Mouse (Mus musculus) ES-CJ7 (cell line): ENCODE measurements around the gene Cmtm3.
"Not testable (repeated sequence)": the region's sequence is repeated elsewhere in the genome, so short reads cannot be mapped to it uniquely, and the experiment has no call there.

ENCODE experiments used
- DNase-seq: peaks from one replicate; pipeline ENCODE4 v3.0.0; 2011; ENCODE audit warnings: low read depth, low spot score

Gene Cmtm3

DNA sequence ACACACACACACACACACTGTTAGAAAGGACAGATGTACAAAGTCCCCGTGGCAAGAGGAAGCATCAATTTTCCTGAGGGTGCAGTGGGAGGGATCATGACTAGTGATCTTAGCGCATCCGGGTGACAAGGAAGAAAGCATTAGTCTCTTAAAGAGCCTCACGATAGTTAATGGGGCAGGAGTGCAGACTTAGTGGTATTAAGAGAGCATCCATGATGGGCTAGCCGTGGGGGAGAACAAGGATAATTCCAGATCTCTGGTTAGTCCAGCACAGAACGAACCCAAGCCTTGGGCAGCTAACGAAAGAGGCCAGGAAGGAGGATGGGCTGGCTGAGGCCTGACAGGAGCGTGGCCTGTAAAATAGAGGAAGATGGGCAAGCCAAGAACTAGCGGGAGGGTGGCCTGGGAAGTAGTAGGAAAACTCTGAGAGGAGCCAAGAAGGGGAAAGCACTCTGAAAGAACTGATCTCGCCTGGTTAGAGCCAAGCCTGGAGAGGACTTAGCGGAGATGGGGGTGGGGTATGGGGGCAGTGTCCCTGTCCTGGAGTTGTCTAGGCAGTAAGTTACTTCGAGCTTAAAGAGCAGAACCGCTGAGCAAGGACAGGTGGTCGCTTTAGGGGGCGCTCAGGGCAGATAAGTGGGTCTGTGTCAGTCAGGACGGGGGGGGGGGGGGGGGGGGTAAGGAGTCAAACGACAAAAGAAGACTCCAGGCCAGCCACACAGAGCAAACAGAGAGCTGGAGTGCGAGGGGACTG is at the start of gene Cmtm3:
TSS of gene Cmtm3 (plus strand) at position 182 of the 754 bp plus-strand sequence.
- DNase-seq: peak; percentile 33

DNA sequence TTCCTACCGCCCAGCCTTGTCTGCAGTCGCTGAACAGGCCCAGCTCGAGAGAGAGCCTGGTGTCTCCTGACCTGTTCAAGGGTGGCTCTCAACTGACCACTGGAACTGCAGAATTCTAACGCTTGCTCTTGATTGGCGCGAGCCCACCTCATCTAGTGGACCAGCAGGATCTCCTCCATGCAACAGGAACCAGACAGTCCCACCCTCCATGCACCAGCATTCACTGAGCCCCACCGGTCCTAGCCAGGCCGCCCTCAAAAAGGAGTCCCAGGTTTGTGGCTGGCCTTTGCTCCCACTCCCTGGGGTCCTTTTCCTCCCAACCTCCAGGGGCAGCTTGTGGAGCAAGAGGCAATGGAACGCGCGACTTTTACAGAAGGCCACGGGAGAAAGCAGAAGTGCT is 46.1 kb upstream of the Cmtm3 start, which contains the start of gene Cmtm2a:
TSS of gene Cmtm2a (minus strand) at position 101 of the 400 bp plus-strand sequence.
- not testable (repeated sequence) for DNase-seq

DNA sequence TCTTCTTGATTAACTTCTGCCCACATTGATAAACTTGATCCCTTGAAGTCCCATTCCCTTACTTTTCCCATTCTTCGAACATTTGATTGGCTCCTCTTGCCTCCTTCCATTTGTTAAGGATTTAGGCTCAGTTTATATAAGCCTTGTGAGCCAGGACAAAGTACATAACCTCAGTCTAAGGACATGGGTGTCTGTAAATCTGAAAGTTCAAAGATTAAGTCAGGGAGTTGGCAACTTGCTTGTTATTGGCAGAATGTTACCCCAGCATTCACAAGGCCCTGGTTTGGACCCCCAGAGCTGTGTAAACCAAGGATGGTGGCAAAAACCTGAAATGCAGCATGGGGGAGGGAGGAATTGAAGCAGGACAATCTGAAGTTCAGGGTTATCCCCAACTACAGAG is 44.8 kb upstream of the Cmtm3 start:
- no peak for DNase-seq

DNA sequence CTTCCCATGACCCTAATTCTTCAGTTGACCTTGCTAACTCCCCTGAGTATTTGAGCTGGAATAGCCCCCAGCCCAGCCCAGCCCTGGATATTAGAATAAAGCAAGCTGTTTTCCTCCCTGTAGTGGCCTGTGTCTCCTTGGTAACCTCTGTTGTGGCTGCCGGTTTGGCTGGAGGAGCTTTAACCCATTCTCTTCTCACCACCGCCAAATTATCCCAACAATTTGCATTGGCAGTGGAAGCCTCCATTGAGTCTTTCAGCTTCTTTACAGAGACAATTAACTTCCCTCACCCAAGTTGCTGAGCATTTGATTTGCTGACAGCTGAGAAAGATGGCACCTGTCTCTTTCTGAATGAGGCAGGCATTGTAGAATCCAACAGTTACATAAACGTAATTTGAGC is 37.6 kb upstream of the Cmtm3 start:
- DNase-seq: not testable (repeated sequence)

DNA sequence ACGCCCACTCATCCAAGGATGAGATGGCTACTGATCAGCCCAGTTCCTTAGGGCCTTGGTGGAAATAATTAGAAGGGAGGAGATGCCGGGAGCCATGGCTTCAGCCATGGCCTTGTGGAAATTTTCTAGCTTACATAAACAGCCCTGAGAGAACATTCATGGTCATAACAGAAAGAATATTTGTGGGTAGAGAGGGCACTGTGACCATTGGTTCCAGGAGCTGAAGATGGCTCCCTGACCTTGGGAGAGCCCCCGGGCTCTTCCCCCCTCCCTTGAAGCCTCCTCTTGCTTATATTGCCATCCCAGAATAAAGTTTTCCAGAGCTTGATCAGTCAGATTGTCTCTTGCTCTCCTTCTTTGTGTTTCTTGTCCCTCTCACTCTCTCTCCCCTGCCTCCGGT is 36.7 kb upstream of the Cmtm3 start:
- DNase-seq: not testable (repeated sequence)

DNA sequence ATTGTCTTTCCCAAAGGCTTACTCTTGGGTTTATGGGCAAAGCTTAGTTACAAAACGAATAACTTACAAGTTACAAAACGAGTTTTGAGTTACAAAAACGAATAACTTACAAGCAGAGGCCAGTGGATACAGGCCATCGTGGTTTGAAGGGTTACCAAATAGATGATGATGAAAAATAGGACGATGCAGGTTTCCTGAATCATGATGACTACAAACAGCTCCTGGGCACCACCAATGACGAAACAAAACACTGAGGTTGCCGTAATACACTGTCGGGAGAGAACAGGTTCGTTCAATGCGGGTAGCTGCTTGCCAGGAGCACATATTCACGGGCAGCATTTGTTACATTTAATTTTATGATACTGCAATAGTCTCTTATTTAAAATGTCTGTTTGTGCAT is 34.2 kb upstream of the Cmtm3 start:
- DNase-seq: no peak

DNA sequence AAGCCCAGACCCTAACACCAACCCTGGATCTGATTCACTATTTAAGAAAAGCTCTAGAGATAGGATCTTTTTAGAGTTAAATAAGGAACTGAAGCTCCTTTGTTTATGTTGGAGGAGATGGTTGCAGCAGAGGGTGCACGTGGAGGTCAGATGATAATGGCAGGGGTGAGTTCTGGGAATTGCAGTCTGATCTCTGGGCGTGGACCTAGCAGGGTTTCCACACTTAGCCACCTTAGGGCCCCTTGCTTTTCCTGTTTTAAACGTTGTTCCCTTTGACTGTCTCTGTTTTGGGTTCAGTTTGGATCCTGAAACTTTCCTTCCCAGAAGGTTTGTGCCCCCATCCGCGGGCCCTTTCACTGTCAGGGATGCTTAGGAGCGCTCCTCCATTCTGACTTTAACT is 30.9 kb upstream of the Cmtm3 start:
- DNase-seq: peak; percentile 28

DNA sequence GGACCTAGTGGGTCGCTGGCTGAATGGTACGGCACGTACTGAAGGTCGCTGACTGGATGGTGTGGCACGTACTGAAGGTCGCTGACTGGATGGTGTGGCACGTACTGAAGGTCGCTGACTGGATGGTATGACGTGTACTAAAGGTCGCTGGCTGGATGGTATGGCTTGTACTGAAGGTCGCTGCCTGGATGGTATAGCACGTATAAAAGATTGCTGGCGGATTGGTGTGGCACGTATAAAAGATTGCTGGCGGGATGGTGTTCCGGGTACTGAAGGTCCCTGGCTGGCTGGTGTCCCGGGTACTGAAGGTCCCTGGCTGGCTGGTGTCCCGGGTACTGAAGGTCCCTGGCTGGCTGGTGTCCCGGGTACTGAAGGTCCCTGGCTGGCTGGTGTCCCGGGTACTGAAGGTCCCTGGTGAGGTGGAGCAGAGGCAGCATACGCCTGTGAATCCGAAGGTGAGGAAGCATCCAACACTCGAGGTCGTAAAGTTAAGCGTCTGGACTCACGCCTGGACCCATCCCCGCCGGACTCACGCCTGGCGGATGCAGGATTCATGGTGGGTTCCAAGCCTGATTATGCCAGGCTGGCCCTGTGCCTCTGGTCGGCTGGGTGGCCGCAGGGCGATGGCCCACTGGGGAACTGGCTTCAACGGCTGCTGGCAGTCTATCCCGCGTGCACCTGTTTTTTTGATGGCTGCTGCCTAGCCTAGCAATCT is 29.6 kb upstream of the Cmtm3 start, which contains the start of the genes Gm45711 and Cmtm1:
TSS of gene Gm45711 (minus strand) at position 641 of the 715 bp plus-strand sequence.
TSS of gene Cmtm1 (minus strand) at position 705 of the 715 bp plus-strand sequence.
- DNase-seq: peak; percentile 27

DNA sequence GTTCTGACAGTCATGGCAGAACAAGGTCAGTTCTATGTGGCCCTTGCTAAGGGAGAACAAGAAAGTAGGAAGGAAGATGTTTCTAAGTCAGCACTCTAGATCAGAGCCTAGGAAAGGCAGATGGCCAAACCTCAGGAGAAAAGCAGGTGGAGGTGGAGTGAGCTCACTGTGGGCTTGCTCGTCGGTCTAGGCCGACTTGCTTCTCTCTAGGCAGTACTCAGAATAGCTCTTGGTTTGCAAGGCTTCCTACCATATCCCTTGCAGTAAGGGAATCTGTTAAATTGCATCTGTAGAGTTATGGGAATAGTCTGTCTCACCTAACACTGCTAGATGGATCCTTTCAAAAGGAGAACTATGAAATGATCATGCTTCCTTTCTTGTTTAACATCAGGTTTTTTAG is 27.2 kb upstream of the Cmtm3 start:
- not testable (repeated sequence) for DNase-seq

DNA sequence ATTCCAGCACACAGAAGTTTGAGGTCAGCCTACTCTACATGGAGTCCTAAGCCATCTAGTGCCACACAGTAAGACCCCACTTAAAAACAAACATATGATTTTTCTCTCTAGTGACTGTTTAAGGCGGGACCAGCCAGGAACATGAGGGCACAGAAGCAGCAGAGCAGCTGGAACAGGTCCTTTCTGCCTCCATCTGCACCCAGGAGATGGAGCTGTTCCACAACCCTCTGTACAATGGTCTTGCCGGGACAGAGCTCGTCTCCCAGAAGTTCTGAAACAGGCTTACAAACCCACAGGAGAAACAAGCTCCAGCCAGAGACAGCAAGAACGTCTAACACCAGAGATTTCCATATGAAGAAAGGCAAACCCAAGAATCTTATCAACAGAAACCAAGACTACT is 25.9 kb upstream of the Cmtm3 start:
- DNase-seq: no peak

DNA sequence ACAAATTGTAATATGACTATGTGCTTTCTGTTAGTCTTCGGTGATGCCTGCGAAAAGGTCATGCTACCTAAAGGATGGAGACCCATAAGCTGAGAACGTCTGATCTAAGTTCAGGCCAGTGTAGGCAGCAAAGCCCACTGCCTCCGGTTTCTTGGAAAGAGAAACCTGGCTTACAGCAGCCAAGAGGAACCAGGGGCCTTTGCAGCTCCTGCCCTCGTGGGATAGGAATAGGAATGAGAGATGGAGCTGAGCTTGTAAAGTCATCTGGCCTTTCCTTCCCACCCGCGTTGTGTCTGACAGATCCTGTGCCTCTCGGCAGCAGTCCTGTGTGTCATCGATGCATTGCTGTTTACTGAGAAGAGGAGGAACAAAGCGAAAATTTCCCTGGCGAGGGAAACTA is 17.9 kb upstream of the Cmtm3 start, which contains the start of gene Gm11020:
TSS of gene Gm11020 (plus strand) at position 301 of the 400 bp plus-strand sequence.
- DNase-seq: not testable (repeated sequence)

DNA sequence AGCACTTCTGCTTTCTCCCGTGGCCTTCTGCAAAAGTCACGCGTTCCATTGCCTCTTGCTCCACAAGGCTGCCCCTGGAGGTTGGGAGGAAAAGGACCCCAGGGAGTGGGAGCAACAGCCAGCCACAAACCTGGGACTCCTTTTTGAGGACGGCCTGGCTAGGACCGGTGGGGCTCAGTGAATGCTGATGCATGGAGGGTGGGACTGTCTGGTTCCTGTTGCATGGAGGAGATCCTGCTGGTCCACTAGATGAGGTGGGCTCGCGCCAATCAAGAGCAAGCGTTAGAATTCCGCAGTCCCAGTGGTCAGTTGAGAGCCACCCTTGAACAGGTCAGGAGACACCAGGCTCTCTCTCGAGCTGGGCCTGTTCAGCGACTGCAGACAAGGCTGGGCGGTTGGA is 17.3 kb upstream of the Cmtm3 start, which contains the start of gene Cmtm2b:
TSS of gene Cmtm2b (plus strand) at position 301 of the 400 bp plus-strand sequence.
- not testable (repeated sequence) for DNase-seq

DNA sequence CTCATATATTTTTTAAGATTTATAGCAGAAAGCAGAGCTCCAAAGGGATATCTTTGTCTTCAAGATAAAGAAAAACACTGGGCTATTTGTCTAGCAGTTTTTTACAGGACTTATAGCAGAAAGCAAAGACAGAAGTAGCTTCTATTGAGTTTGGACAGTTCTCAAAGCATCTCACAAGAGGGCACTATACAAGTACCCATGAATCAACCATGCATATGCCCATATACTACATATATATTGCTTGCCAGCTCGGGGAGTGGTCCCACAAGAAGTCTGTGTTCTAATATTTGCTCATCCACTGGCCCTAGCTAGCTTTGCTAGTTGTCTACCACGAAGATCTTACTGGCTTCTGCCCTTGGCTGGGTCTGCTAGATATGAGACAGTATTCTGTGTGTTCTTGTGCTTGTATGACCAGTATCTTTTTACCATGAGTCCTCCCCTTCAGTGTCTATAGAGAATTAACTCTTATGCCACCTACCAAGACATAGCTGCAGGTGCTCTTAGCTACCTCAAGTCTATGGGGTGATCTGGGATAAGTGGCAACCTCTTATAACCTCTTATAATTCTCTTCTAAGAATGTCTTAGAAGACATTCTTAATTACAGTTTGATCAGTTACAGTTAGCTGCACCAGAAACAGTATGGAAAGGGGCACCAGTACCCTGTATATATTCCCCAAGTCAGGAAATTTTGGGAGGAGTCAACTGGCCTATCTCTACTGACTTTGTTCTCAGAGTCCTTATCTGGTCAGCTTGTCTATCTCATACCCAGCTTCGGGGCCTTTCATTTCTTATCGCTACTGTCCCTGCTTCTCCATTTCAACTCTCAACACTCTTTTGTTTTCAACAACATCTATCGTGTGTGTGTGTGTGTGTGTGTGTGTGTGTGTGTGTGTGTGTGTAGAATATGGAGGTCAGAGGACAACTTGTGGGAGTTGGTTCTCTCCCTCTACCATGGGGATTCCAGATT is 6.3 kb upstream of the Cmtm3 start:
- no peak for DNase-seq

DNA sequence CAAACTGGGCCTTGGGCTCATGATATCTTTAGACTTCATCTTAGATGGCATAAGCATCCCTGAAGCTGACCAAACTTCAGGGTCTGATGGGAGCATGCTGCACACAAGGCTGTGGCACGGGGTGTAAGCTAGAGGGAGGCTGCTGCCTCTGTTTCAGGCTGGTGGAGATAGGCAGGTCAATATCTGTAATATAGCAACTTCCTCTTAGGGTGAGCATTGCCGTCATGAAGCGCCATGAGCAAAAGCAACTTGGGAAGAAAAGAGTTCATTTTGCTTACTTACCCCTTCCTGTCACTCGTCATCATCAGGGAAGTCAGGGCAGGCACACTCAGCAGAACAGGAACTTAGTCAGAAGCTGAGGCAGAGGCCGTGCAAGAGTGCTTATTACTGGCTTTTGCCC is 5.4 kb upstream of the Cmtm3 start:
- DNase-seq: no peak

DNA sequence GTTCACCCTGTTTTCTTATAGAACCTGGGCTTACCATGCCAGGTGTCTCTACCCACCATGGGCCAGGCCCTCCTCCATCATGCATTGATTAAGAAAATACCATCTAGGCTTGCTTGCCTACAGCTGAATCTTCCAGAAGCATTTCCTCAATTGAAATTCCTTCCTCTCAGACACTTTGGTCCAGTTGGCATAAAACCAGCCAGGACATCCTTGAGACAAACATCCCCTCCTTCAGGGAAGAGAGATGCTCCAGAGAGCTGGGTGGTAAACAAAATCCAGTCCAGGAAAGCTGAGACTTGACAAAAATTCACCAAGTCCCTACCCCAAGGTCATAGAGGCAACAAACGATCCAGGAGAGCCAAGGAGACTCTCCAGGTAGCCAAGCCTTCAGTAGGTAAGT is 5.0 kb upstream of the Cmtm3 start:
- no peak for DNase-seq

DNA sequence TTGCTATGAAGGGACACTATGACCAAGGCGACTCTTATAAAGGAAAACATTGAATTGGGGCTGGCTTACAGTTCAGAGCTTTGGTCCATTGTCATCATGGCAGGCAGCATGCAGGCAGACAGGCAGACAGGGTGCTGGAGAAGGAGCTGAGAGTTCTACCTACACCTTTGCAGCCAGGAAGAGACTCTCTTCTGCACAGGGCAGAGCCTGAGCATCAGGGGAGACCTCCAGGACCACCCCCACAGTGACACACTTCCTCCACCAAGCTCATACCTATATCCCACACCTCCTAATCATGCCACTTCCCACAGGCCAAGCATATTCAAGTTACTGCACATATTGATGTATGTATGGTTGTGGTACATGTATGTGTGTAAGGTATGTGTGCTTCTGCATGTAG is 2.4 kb upstream of the Cmtm3 start:
- DNase-seq: no peak

DNA sequence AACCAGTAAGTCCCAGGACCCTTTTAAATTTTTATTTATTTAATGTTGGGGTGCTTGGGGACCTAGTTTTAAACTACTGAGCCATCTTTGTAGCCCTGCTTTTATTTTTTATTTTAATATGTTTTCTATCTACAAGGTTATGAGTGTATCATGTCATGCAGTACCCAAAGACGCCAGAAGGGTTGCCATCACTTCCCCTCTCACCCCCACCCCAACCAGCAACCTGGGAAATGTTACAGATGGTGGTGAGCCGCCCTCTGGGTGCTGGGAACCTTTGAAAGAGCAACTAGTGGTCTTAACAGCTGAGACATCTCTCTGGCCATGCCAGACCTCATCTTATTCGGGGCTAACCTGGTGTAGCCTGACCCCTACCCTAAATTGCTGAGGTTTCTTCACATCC is 1.3 kb upstream of the Cmtm3 start:
- DNase-seq: no peak

DNA sequence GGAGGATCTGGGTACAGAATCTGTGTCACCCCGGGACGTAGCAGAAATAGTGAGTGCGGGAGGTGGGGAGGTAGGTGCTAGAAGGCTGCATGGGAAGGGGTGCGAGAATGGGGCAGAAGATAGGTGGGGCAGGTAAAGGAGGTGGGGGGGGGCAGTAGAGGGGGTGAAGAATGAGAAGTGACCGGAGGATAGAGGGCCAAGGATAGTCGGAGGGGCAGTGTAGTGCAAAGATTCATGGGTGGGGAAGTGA is 698 bp downstream of the Cmtm3 start:
- DNase-seq: no peak

DNA sequence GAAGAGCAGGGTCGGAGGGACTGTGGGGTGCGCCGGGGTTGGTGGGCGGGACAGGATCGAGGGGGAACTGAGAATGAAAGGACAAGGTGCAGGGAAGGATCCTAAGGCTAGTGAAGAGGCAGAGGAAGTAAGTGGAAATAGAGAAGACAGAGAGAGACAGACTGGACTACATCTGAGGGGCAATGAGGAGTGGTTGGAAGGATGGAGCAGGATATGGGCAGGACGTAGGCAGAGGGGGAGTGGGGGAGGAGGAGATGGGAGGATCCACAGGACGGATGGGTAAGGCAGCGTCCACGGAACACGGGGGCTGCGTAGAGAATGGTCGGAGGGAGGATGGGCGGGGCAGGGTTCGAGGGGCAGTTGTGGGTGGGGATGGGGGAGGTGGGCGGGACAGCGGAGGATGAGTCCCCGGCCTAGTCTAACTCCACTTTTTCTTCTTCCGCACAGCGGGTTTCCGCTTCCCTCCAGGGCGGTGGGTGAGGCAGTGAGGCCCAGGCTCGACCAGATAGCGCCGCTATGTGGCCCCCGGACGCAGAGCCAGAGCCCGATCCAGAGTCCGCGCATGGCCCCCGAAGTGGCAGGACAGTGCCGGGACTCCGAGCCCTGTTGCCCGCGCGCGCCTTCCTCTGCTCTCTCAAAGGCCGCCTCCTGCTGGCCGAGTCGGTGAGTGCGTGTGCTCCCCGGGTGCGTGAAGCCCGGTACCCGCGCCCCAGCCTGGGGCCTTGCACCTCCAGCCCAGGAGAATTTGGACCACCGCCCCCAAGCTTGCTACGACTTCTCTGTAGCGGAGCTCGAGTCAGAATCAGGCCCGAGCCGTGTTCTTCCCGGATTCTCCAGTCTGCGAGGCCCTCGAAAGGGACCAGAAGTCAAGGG is 1.3 kb downstream of the Cmtm3 start:
- DNase-seq: peak; percentile 82

DNA sequence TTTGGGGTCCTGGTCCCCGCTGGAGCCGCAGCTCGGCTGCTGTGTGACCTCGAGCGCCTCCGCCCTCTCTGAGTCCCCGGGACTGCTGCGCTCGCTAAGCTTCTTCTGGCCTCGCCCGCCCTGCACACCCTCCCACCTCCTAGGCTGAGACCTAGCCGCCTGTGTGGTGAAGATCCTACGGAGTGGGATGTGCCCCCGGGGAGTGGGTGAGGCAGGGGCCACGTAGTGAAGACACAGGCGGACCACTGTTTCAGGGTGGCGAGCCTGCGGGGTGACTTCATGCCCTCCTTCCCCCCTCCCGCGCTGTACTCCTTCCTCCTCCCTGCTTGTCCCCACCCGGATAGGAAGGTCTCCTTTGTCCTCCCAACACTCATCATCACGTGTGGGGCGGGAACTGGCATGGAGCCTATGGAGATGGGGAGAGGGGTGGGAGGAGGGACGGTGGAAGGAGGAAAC is 1.9 kb downstream of the Cmtm3 start:
- DNase-seq: peak; percentile 85

DNA sequence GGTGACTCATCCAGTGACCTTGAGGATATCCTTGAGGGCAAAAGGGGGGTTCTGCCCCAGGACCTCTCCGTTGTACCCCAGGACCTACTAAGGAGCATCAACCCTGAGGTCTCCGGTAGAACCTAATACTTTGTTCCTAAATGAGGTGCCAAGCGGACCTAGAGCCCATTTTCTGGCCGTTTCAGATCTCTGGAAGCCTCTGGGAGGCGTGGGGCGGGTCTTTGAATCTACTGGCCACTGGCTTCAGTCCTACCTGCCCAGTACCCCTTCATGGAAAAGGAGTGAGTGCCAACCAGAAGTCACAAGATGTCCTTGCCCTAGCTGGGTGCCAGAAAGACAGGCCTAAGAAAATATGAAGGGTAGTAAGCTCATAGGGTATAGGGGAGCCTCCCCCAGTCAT is 2.5 kb downstream of the Cmtm3 start:
- DNase-seq: no peak
